Mouse (Mus musculus): ENCODE data around the gene Olfr483. TPM values are rescaled to one million over a fixed set of nuclear protein-coding genes. Genes with fewer than 3 reads are reported as not detected.

Olfr483 gene
- polyA plus RNA-seq (2014; fragmentation: Illumina TruSeq; extraction: RNeasy Lipid Tissue Mini Kit (QIAGEN cat#74804); ENCODE audit: low read depth, low replicate concordance): not detected

DNA sequence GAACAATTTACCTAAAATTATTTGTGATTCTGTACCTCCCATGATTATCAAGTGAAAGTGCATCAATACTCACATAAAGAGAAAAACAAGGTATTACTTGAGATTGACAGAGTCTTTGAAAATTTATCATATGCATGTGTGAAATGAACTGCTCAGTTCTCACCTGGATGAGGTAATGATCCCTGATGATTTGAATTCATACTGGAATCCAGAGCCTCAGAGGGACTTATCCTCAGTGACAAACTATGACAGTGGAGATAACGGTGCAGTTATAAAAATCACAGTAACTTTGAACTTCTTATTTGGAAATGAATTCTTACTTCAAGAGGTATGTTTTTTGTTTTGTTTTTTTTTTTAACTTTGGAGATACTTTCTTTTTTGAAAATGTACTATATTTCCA, at the start of gene Olfr483:
Gene Olfr483 (plus strand): TSS at position 301 of the 400 bp plus-strand sequence.

DNA sequence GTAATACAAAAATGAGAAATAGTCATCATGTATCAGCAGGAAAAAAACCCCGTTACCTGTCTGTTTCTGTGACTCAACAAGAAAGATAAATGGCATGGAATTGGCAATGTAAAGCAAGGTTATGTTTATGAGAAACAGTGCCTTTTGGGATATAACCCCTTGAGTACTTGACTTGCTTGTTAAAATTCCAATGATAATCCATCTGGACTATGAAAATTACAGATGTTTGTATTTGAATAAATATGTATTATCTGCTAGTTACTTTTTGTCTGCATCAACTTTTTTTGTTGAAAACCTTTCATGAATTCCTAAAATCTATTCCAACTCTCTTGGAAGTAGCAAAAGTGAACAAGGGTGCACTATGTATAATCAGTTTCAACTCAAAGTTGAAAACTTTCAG, 33.4 kb upstream of the Olfr483 start, which contains the start of gene Olfr480:
Gene Olfr480 (minus strand): TSS at position 101 of the 400 bp plus-strand sequence.

DNA sequence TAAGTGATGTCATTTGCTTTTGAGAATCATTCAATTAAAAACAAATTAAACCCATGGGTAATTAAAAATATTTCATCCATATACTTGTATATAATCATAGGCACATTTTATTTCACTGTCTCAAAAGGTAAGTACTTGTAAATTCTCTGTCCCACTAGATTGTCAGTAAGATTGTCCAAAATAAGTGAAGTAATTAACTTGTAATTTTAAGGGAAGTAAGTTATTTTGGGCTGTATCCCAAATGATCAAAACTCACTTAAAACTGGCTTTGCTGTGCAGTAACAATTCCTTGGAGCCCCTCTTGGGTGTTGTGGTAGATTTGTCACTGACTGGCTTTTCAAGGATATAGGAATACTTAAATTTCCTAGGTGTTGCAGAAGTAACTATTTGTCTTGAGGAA, 21.1 kb upstream of the Olfr483 start, which contains the start of gene Olfr481:
Gene Olfr481 (plus strand): TSS at position 301 of the 400 bp plus-strand sequence.

DNA sequence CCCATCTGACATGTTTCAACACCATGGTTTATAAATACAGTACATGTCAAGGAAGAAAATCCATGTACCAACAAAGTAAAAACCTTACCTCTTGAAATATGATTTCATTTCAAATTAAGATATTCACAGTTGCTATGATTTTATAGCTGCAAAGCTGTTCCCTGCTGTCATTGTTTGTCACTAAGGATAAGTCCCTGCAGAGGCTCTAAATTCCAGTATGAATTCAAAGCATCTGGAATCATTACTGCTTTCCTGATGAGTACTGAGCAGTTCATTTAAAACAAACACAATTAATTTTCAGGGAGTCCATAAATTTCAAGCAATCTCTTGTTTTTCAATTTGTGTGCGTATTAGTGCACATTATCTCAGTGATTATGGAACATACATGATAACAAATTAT, 3.2 kb upstream of the Olfr483 start, which contains the start of gene Olfr482:
Gene Olfr482 (minus strand): TSS at position 101 of the 400 bp plus-strand sequence.

DNA sequence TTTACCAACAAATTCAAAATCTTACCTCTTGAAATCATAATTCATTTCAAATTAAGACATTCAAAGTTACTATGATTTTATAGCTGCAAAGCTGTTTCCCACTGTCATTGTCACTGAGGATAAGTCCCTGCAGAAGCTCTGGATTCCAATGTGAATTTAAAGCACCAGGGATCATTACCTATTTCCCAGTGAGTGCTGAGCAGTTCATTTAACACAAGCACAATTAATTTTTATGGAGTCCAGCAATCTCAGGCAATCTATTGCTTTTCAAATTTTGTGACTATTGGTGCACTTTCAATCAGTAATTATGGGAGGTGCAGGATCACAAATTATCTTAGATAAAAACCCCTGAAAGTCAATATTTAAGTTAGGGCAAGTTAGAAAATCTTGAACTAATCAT, 26.7 kb downstream of the Olfr483 start, which contains the start of gene Olfr484:
Gene Olfr484 (minus strand): TSS at position 101 of the 400 bp plus-strand sequence.

Other genes starting within 250 kb of the Olfr483 start
- gene Olfr472, start 202.9 kb upstream of the Olfr483 start, polyA plus RNA-seq (2014; fragmentation: Illumina TruSeq; extraction: RNeasy Lipid Tissue Mini Kit (QIAGEN cat#74804); ENCODE audit: low read depth, low replicate concordance): not detected
- not detected for gene Olfr473, start 170.4 kb upstream of the Olfr483 start, polyA plus RNA-seq (2014; fragmentation: Illumina TruSeq; extraction: RNeasy Lipid Tissue Mini Kit (QIAGEN cat#74804); ENCODE audit: low read depth, low replicate concordance)
- gene Olfr474, start 146.2 kb upstream of the Olfr483 start, polyA plus RNA-seq (2014; fragmentation: Illumina TruSeq; extraction: RNeasy Lipid Tissue Mini Kit (QIAGEN cat#74804); ENCODE audit: low read depth, low replicate concordance): not detected
- not detected for gene Olfr476, start 136.0 kb upstream of the Olfr483 start, polyA plus RNA-seq (2014; fragmentation: Illumina TruSeq; extraction: RNeasy Lipid Tissue Mini Kit (QIAGEN cat#74804); ENCODE audit: low read depth, low replicate concordance)
- gene Olfr477, start 114.2 kb upstream of the Olfr483 start, polyA plus RNA-seq (2014; fragmentation: Illumina TruSeq; extraction: RNeasy Lipid Tissue Mini Kit (QIAGEN cat#74804); ENCODE audit: low read depth, low replicate concordance): not detected
- gene Olfr478, start 66.9 kb upstream of the Olfr483 start, polyA plus RNA-seq (2014; fragmentation: Illumina TruSeq; extraction: RNeasy Lipid Tissue Mini Kit (QIAGEN cat#74804); ENCODE audit: low read depth, low replicate concordance): not detected
- not detected for gene Olfr479, start 50.2 kb upstream of the Olfr483 start, polyA plus RNA-seq (2014; fragmentation: Illumina TruSeq; extraction: RNeasy Lipid Tissue Mini Kit (QIAGEN cat#74804); ENCODE audit: low read depth, low replicate concordance)
- not detected for gene Olfr480, start 33.5 kb upstream of the Olfr483 start, polyA plus RNA-seq (2014; fragmentation: Illumina TruSeq; extraction: RNeasy Lipid Tissue Mini Kit (QIAGEN cat#74804); ENCODE audit: low read depth, low replicate concordance)
- not detected for gene Olfr481, start 21.0 kb upstream of the Olfr483 start, polyA plus RNA-seq (2014; fragmentation: Illumina TruSeq; extraction: RNeasy Lipid Tissue Mini Kit (QIAGEN cat#74804); ENCODE audit: low read depth, low replicate concordance)
- not detected for gene Olfr482, start 3.3 kb upstream of the Olfr483 start, polyA plus RNA-seq (2014; fragmentation: Illumina TruSeq; extraction: RNeasy Lipid Tissue Mini Kit (QIAGEN cat#74804); ENCODE audit: low read depth, low replicate concordance)
- gene Olfr484, start 26.6 kb downstream of the Olfr483 start, polyA plus RNA-seq (2014; fragmentation: Illumina TruSeq; extraction: RNeasy Lipid Tissue Mini Kit (QIAGEN cat#74804); ENCODE audit: low read depth, low replicate concordance): not detected
- gene Olfr485, start 59.0 kb downstream of the Olfr483 start, polyA plus RNA-seq (2014; fragmentation: Illumina TruSeq; extraction: RNeasy Lipid Tissue Mini Kit (QIAGEN cat#74804); ENCODE audit: low read depth, low replicate concordance): not detected
- gene Olfr486, start 71.9 kb downstream of the Olfr483 start, polyA plus RNA-seq (2014; fragmentation: Illumina TruSeq; extraction: RNeasy Lipid Tissue Mini Kit (QIAGEN cat#74804); ENCODE audit: low read depth, low replicate concordance): not detected
- not detected for gene Olfr487, start 113.8 kb downstream of the Olfr483 start, polyA plus RNA-seq (2014; fragmentation: Illumina TruSeq; extraction: RNeasy Lipid Tissue Mini Kit (QIAGEN cat#74804); ENCODE audit: low read depth, low replicate concordance)
- gene Olfr488, start 157.5 kb downstream of the Olfr483 start, polyA plus RNA-seq (2014; fragmentation: Illumina TruSeq; extraction: RNeasy Lipid Tissue Mini Kit (QIAGEN cat#74804); ENCODE audit: low read depth, low replicate concordance): not detected
- gene Olfr490, start 188.1 kb downstream of the Olfr483 start, polyA plus RNA-seq (2014; fragmentation: Illumina TruSeq; extraction: RNeasy Lipid Tissue Mini Kit (QIAGEN cat#74804); ENCODE audit: low read depth, low replicate concordance): not detected
- gene Olfr491, start 212.6 kb downstream of the Olfr483 start, polyA plus RNA-seq (2014; fragmentation: Illumina TruSeq; extraction: RNeasy Lipid Tissue Mini Kit (QIAGEN cat#74804); ENCODE audit: low read depth, low replicate concordance): not detected
- gene Olfr492, start 222.8 kb downstream of the Olfr483 start, polyA plus RNA-seq (2014; fragmentation: Illumina TruSeq; extraction: RNeasy Lipid Tissue Mini Kit (QIAGEN cat#74804); ENCODE audit: low read depth, low replicate concordance): not detected
- not detected for gene Olfr493, start 246.1 kb downstream of the Olfr483 start, polyA plus RNA-seq (2014; fragmentation: Illumina TruSeq; extraction: RNeasy Lipid Tissue Mini Kit (QIAGEN cat#74804); ENCODE audit: low read depth, low replicate concordance)